Mouse (Mus musculus) kidney, adult 2 months (tissue): ENCODE measurements around the gene Arel1. TPM values are rescaled to one million over a fixed set of nuclear protein-coding genes. Genes with fewer than 3 reads are reported as not detected.

Source experiments
- DNase-seq: peaks from one replicate; pipeline ENCODE4 v3.0.0; 2021
- H3K27ac ChIP-seq: fragments of 200-500 bp; 2 replicates; pipeline ENCODE4 v1.5.1; 2012; ENCODE audit warnings: low read depth, low read length, control low read depth, inconsistent platforms; ENCODE audit not compliant: insufficient read depth
- H3K27me3 ChIP-seq: fragments of 200-500 bp; replicated peaks from 2 replicates; pipeline ENCODE4 v1.6.1; 2012; ENCODE audit warnings: mild to moderate bottlenecking, moderate library complexity, low read length, inconsistent platforms; ENCODE audit not compliant: control insufficient read depth, insufficient read depth
- H3K36me3 ChIP-seq: fragments of 200-500 bp; 2 replicates; pipeline ENCODE4 v1.6.1; 2012; ENCODE audit warnings: mild to moderate bottlenecking, moderate library complexity, low read length, inconsistent platforms; ENCODE audit not compliant: control insufficient read depth, insufficient read depth
- H3K4me1 ChIP-seq: fragments of 200-500 bp; 2 replicates; pipeline ENCODE4 v1.6.1; 2011; ENCODE audit warnings: low read length; ENCODE audit not compliant: control insufficient read depth, insufficient read depth
- H3K4me3 ChIP-seq: fragments of 200-500 bp; 2 replicates; pipeline ENCODE4 v1.5.1; 2011; ENCODE audit warnings: mild to moderate bottlenecking, low read depth, low read length, control low read depth; ENCODE audit not compliant: insufficient read depth
- CTCF ChIP-seq: fragments of 200-500 bp; conservative IDR thresholded peaks from 2 replicates; pipeline ENCODE4 v1.5.1; 2011; ENCODE audit warnings: low read depth, mild to moderate bottlenecking, control low read depth, low read length, moderate library complexity, mixed read lengths; ENCODE audit not compliant: insufficient read depth, insufficient read length
- POLR2A ChIP-seq: fragments of 200-500 bp; IDR thresholded peaks from one replicate; pipeline ENCODE4 v1.6.1; 2011; ENCODE audit warnings: low read depth, low read length, control low read depth
- WGBS: fragments of 180-500 bp; shearing (Covaris S2); methylation state at CpG from one replicate; pipeline ENCODE4 v1.1.7; 2018; 5-methylcytosine and 5-hydroxymethylcytosine counted together
- polyA plus RNA-seq: library from polyadenylated mRNA; depleted of rRNA; stranded (reverse); fragments of >200 nt; gene quantifications from 2 replicates; pipeline ENCODE4 v1.2.3, GENCODE M21; 2012

Arel1 gene
- polyA plus RNA-seq, 1 experiment: 20.7 TPM

GRCm38 (mm10) chr12:84885107-84885876 lies 85.4 kb downstream of the Arel1 start:
- no peak overlapping the region for H3K4me3 ChIP-seq
- TF ChIP-seq CTCF (no peak), POLR2A (no peak)
- H3K4me1 ChIP-seq: no peaks in the 10 kb centered on the region
- no peaks in the 10 kb centered on the region for H3K27me3 ChIP-seq
- H3K36me3 ChIP-seq: no peaks in the 10 kb centered on the region
- no peak for DNase-seq
- H3K27ac ChIP-seq: no peak overlapping the region
- 59% methylated on average over 11 of the region's 11 CpGs for WGBS

- DNase-seq: no peak
- Histone ChIP-seq H3K36me3 (no peaks in the 10 kb centered on the region), H3K4me1 (no peaks in the 10 kb centered on the region), H3K4me3 (no peak overlapping the region), H3K27ac (no peak overlapping the region), H3K27me3 (no peaks in the 10 kb centered on the region)
- no peak for TF ChIP-seq CTCF
- no peak for TF ChIP-seq POLR2A
- WGBS: 78% methylated on average over 7 of the region's 7 CpGs
Measured at GRCm38 (mm10) chr12:84884423-84885076, 86.2 kb downstream of the Arel1 start.

GRCm38 (mm10) chr12:84882796-84883195 lies 87.9 kb downstream of the Arel1 start:
- Histone ChIP-seq H3K27ac (no peak overlapping the region), H3K27me3 (no peaks in the 10 kb centered on the region), H3K36me3 (no peaks in the 10 kb centered on the region), H3K4me1 (no peaks in the 10 kb centered on the region), H3K4me3 (no peak overlapping the region)
- DNase-seq: no peak
- TF ChIP-seq POLR2A (no peak), CTCF (no peak)
- 81% methylated on average over 4 of the region's 4 CpGs for WGBS

DNA sequence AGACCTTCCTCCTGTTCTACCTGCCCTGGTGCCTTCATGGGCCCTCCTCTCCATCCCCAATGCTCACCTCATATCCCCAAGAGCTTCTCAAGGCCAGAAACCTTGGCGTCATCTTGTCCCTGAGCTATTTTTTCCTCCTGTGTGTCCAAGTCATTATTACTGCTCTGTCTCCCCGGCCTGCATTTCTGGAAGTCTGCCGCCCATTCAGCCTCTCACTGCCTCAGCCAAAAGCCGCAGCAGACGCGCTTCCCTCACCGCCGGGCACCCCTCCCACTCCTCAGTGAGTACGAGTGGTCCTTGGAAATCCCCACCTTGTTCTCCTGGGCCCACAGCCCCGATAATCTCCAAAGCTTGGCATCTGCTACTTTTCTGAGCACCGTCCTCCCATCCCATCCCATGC lies 90.6 kb downstream of the Arel1 start:
- WGBS: 43% methylated on average over 11 of the region's 11 CpGs
- no peak for DNase-seq
- Histone ChIP-seq H3K27me3 (peaks cover 2% of the 10 kb centered on the region; the same call in 1 of the 2 replicates), H3K27ac (no peak overlapping the region), H3K36me3 (no peaks in the 10 kb centered on the region), H3K4me3 (no peak overlapping the region), H3K4me1 (no peaks in the 10 kb centered on the region)
- TF ChIP-seq CTCF (no peak), POLR2A (no peak)

DNA sequence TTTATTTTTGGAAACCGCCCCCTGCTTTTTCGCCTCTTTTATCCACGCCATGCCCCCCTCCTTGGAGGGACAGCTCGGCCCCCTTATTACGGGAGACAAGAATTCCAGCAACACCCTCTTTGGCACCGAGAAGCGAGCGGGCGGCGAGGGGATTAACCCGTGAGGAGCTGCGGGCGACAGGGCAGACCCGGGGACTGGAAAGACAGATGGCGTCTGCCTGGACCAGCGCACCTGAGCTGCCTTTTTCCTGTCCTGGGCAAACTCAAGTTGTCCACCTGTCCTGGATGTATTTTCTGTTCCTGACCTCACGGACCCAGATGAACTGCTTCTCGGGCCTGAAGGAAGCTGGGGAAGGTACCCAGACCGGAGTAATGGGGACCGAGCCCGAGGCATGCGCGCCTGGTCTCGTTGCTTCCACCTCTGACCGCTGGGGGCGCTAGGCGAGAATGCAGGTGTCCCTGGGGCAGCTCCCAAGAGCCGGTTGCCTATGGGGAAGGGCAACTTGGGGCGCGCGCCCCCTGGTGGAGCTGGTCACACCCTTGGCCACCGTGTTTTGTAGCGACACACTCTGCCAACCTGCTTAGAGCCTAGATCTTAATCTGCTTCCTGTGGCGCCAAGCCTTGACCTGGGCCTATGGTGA lies 94.1 kb downstream of the Arel1 start, which contains the start of gene Ltbp2:
Ltbp2 (minus strand) TSS at position 52 of the 641 bp plus-strand sequence.
- DNase-seq: peak; percentile 81
- 3% methylated on average over 34 of the region's 34 CpGs for WGBS
- TF ChIP-seq CTCF (peak; percentile 86), POLR2A (no peak)

DNA sequence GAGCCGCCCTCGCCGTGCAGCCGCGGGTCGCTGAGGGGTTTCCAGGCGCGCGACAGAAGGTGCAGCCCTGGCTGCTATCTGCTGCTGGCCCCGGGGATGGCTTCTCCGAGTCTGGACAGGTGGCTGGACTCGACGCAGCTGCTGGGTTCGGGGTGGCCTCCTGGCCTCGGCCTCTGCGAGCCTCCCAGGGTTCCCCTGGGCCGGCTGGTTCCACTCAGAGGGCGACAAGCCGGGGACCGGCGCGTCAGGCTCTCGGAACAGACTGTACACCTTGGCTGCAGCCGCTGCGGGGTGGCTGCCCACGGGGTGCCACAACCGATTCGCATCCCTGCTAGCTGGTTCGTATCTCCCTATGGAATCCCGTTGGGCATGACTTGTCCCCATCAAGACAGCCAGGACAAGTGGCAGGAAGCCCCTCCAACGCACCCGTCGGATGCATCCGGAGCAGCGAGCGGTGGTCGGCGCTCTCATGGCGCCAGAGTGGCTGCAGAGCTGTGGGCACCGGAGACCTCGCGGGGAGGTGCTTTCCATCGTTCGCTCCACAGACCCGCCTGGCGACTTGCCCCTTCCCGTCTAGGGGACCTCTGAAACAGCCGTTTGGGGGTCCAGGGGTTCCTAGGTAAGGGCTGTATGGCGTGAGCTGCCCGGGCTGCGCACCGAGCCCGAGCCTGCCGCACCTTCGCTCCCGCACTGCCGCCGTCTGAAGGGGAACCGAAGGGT lies 94.8 kb downstream of the Arel1 start:
- Histone ChIP-seq H3K36me3 (no peaks in the 10 kb centered on the region), H3K4me1 (no peaks in the 10 kb centered on the region), H3K4me3 (no peak overlapping the region), H3K27ac (no peak overlapping the region), H3K27me3 (peaks cover 2% of the 10 kb centered on the region; the same call in 1 of the 2 replicates)
- no peak for DNase-seq
- 1% methylated on average over 59 of the region's 59 CpGs for WGBS
- TF ChIP-seq CTCF (no peak), POLR2A (no peak)

More for the DNA sequence above, 94.1 kb downstream of the Arel1 start, which contains the start of gene Ltbp2:
- Histone ChIP-seq H3K27me3 (peaks cover 2% of the 10 kb centered on the region; the same call in 1 of the 2 replicates), H3K27ac (no peak within 1 kb of the TSS), H3K36me3 (no peaks in the 10 kb centered on the region), H3K4me1 (no peaks in the 10 kb centered on the region), H3K4me3 (no peak within 1 kb of the TSS)

GRCm38 (mm10) chr12:84873434-84873833 lies 97.3 kb downstream of the Arel1 start:
- Histone ChIP-seq H3K4me3 (no peak overlapping the region), H3K27me3 (peaks cover 2% of the 10 kb centered on the region; the same call in 1 of the 2 replicates), H3K27ac (no peak overlapping the region), H3K36me3 (no peaks in the 10 kb centered on the region), H3K4me1 (no peaks in the 10 kb centered on the region)
- TF ChIP-seq CTCF: peak; percentile 72
- TF ChIP-seq POLR2A: no peak
- 0% methylated on average over 3 of the region's 3 CpGs for WGBS
- DNase-seq: no peak
